In genomic region chr11:4974376-4975122, GRCm38 (mm10) we compare ENCODE assay signal across 11 mouse cellular contexts. TPM values are rescaled to one million over a fixed set of nuclear protein-coding genes. Genes with fewer than 3 reads are reported as not detected.
DNase-seq lines count a peak whose midpoint lies in the region; ATAC-seq lines count a peak whose summit lies in the region.
"Had no signal": no experiment of that assay in that cellular context is flagged by ENCODE, and none has a peak within 500 bp of the region (broad histone marks: within the 10 kb centered on the region; RNA-seq: fewer than 3 reads in every experiment).

No protein-coding gene starts in this region.

- H3K4me3 ChIP-seq in heart, embryonic 11.5 days (ENCODE audit: low read depth, low read length): no peak overlapping the region
- H3K4me3 ChIP-seq in liver, embryonic 13.5 days (replicated peaks): no peak overlapping the region
- H3K4me3 ChIP-seq: gastrocnemius, adult 2 months; layer of hippocampus, adult 2 months had no signal

- no peak for DNase-seq in heart, postnatal 4 days
- DNase-seq in liver, embryonic 13.5 days: no peak
- no peak for DNase-seq in ovary, postnatal 36 days (ENCODE audit: low spot score)
- DNase-seq in layer of hippocampus, adult 18-20 months (ENCODE audit: low spot score in 2 of 2): no peak
- no peak for DNase-seq in gastrocnemius, postnatal 14 days
- DNase-seq: gastrocnemius, adult 2 months had no signal

- 54% methylated on average over 11 of the region's 11 CpGs for WGBS in heart, embryonic 11.5 days (ENCODE audit: insufficient replicate concordance)
- 41% methylated on average over 11 of the region's 11 CpGs for WGBS in liver, embryonic 13.5 days (ENCODE audit: insufficient replicate concordance)

- intact Hi-C loops in gastrocnemius, postnatal 14 days (cut with DNase I; ENCODE audit: low total_unique reads): loop anchor here (5.0 kb wide), 1 partner anchor 57 kb away; no protein-coding TSS in a partner anchor

- H3K4me1 ChIP-seq in heart, embryonic 11.5 days (ENCODE audit: control insufficient read depth, insufficient read depth, low read length): no peaks in the 10 kb centered on the region
- H3K4me1 ChIP-seq in liver, embryonic 13.5 days (replicated peaks): peaks cover 33% of the 10 kb centered on the region

- no peak overlapping the region for H3K9ac ChIP-seq in heart, embryonic 11.5 days (ENCODE audit: low read depth, low read length)
- no peak overlapping the region for H3K9ac ChIP-seq in liver, embryonic 13.5 days

- peak overlapping the region; percentile 2; the same call in 1 of the 2 replicates for H3K27ac ChIP-seq in heart, embryonic 11.5 days (ENCODE audit: low read depth, low read length)
- peak overlapping the region; percentile 68; the same call in 1 of the 2 replicates for H3K27ac ChIP-seq in liver, embryonic 13.5 days
- H3K27ac ChIP-seq: gastrocnemius, adult 2 months; layer of hippocampus, adult 2 months had no signal

- no peaks in the 10 kb centered on the region for H3K9me3 ChIP-seq in heart, embryonic 11.5 days (replicated peaks; ENCODE audit: control insufficient read depth, low read length)
- H3K9me3 ChIP-seq in liver, embryonic 13.5 days (replicated peaks): no peaks in the 10 kb centered on the region

- ATAC-seq in heart, embryonic 11.5 days (replicated peaks; ENCODE audit: insufficient number of reproducible peaks, low FRiP score, low TSS enrichment): 0 out of 2 replicates have a peak, but pooled peaks have one; percentile 7
- peak; percentile 38 to 46 for ATAC-seq in hematopoietic stem cell, adult 5-6 weeks (replicated peaks in 1 of 2; ENCODE audit: insufficient read depth in 1 of 2, low FRiP score in 2 of 2, low TSS enrichment in 1 of 2, low read depth in 1 of 2, poor library complexity in 2 of 2, severe bottlenecking in 2 of 2)
- ATAC-seq in liver, embryonic 13.5 days (ENCODE audit: low read depth): peak; percentile 37; the same call in 1 of the 2 replicates
- peak; percentile 43; the same call in 1 of the 2 replicates for ATAC-seq in megakaryocyte, adult 5-6 weeks (ENCODE audit: poor library complexity, severe bottlenecking)
- ATAC-seq: CD4-positive, CD25-positive, alpha-beta regulatory T cell, adult 4 months had no signal

- H3K36me3 ChIP-seq in heart, embryonic 11.5 days (ENCODE audit: control insufficient read depth, insufficient read depth, low read length): no peaks in the 10 kb centered on the region
- no peaks in the 10 kb centered on the region for H3K36me3 ChIP-seq in liver, embryonic 13.5 days

- no peak overlapping the region for H3K4me2 ChIP-seq in heart, embryonic 11.5 days
- no peak overlapping the region for H3K4me2 ChIP-seq in liver, embryonic 13.5 days

- H3K27me3 ChIP-seq in heart, embryonic 11.5 days (ENCODE audit: control insufficient read depth, insufficient read depth, low read length): no peaks in the 10 kb centered on the region
- no peaks in the 10 kb centered on the region for H3K27me3 ChIP-seq in liver, embryonic 13.5 days

RNA-seq across cellular contexts. Expression of gene Ap1b1, which starts 12.1 kb away (rescaled TPM):
- 47.6 and 57.9 TPM in 2 replicates for polyA plus RNA-seq in heart, embryonic 11.5 days (2014; fragmentation: Nextera tagmentation; extraction: Ambion mirVana)
- 10 to 100 TPM; 45.6 to 45.7 TPM for total RNA-seq in heart, postnatal 4 days (2021)
- total RNA-seq in hematopoietic stem cell, adult 5-6 weeks (2017): 45.0 and 80.8 TPM in 2 replicates
- 77.1 and 95.0 TPM in 2 replicates for polyA plus RNA-seq in liver, embryonic 13.5 days (2015; fragmentation: Nextera tagmentation; extraction: Ambion mirVana)
- total RNA-seq in megakaryocyte, adult 5-6 weeks (2015): 38.8 and 39.4 TPM in 2 replicates
- 37.0 and 38.3 TPM in 2 replicates for total RNA-seq in megakaryocyte, adult 5-6 weeks (2017)
- total RNA-seq in layer of hippocampus, adult 18-20 months (2021): 100 to 1,000 TPM; 155 TPM
- 10 to 100 TPM; 31.6 to 41.1 TPM for total RNA-seq in gastrocnemius, postnatal 14 days (2021)

RNA-seq across cellular contexts. Expression of gene Nefh, which starts 26.7 kb away (rescaled TPM):
- 0.43 and 0.97 TPM in 2 replicates for polyA plus RNA-seq in heart, embryonic 11.5 days (2014; fragmentation: Nextera tagmentation; extraction: Ambion mirVana)
- not detected for total RNA-seq in heart, postnatal 4 days (2021)
- total RNA-seq in hematopoietic stem cell, adult 5-6 weeks (2017): 11.9 and 19.6 TPM in 2 replicates
- 0.27 and 0.34 TPM in 2 replicates for polyA plus RNA-seq in liver, embryonic 13.5 days (2015; fragmentation: Nextera tagmentation; extraction: Ambion mirVana)
- 0.21 and 0.33 TPM in 2 replicates for total RNA-seq in megakaryocyte, adult 5-6 weeks (2015)
- 0.22 and 0.28 TPM in 2 replicates for total RNA-seq in megakaryocyte, adult 5-6 weeks (2017)
- total RNA-seq in layer of hippocampus, adult 18-20 months (2021): 10 to 100 TPM; 43.1 to 44.6 TPM
- total RNA-seq in gastrocnemius, postnatal 14 days (2021): under 1 TPM; 0.13 to 0.21 TPM
- total RNA-seq: gastrocnemius, adult 2 months had no signal
